Mouse (Mus musculus): ENCODE measurements around the gene Lmbr1. TPM values are rescaled to one million over a fixed set of nuclear protein-coding genes. Genes with fewer than 3 reads are reported as not detected.

The Lmbr1 gene
- polyA plus RNA-seq, 1 experiment, result 1.5 TPM

- no peaks in the 10 kb centered on the region for H3K4me1 ChIP-seq (replicated peaks; ENCODE audit: control insufficient read depth, insufficient read depth, low read length)
- DNase-seq, result no peak
- no peaks in the 10 kb centered on the region for H3K36me3 ChIP-seq (ENCODE audit: control insufficient read depth, insufficient read depth, low read length)
- TF ChIP-seq POLR2A (IDR thresholded peaks at IDR 0.05; ENCODE audit: control insufficient read depth, extremely low read depth, insufficient read depth, low read length, poor library complexity), result no peak
- no peak for TF ChIP-seq CTCF (IDR thresholded peaks at IDR 0.05; ENCODE audit: borderline replicate concordance, control insufficient read depth, extremely low read depth, insufficient read depth, low read length, poor library complexity)
- no peaks in the 10 kb centered on the region for H3K27me3 ChIP-seq (ENCODE audit: control insufficient read depth, insufficient read depth, low read length)
- no peak overlapping the region for H3K4me3 ChIP-seq (ENCODE audit: control insufficient read depth, insufficient read depth, low read length)
- H3K27ac ChIP-seq (ENCODE audit: control insufficient read depth, insufficient read depth, low read length), result no peak overlapping the region
These were observed 139.8 kb downstream of the Lmbr1 start for GRCm38 (mm10) chr5:29238379-29238778.

- no peak for DNase-seq
- Histone ChIP-seq H3K36me3 (ENCODE audit: control insufficient read depth, insufficient read depth, low read length) (no peaks in the 10 kb centered on the region), H3K4me3 (ENCODE audit: control insufficient read depth, insufficient read depth, low read length) (no peak overlapping the region), H3K4me1 (replicated peaks; ENCODE audit: control insufficient read depth, insufficient read depth, low read length) (no peaks in the 10 kb centered on the region), H3K27me3 (ENCODE audit: control insufficient read depth, insufficient read depth, low read length) (no peaks in the 10 kb centered on the region), H3K27ac (ENCODE audit: control insufficient read depth, insufficient read depth, low read length) (no peak overlapping the region)
- no peak for TF ChIP-seq POLR2A (IDR thresholded peaks at IDR 0.05; ENCODE audit: control insufficient read depth, extremely low read depth, insufficient read depth, low read length, poor library complexity)
- TF ChIP-seq CTCF (IDR thresholded peaks at IDR 0.05; ENCODE audit: borderline replicate concordance, control insufficient read depth, extremely low read depth, insufficient read depth, low read length, poor library complexity), result no peak
- 53% methylated on average over 2 of the region's 2 CpGs for WGBS
These were observed 147.7 kb downstream of the Lmbr1 start for GRCm38 (mm10) chr5:29230481-29230880.

DNA sequence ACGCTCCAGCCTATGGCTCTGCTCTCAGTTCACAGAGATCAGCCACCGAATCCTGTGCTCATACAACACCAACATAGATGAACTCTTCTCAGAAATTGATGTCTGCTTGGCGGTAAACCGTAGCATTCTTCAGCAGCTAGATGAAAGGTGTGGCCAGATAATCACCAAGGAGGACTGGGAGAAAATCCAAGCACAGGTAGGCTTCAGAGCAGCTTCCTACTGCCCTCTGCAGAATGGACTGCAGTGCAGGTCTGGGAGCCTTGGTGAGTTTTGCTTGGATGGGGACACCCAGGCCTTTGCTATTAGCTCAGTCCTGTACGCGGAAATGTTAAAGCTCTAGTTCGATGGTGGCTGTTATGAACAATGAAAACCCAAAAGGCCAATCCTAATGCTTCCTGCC is 154.1 kb downstream of the Lmbr1 start:
- DNase-seq, result no peak
- no peaks in the 10 kb centered on the region for H3K4me1 ChIP-seq (replicated peaks; ENCODE audit: control insufficient read depth, insufficient read depth, low read length)
- 97% methylated on average over 7 of the region's 7 CpGs for WGBS
- no peak overlapping the region for H3K27ac ChIP-seq (ENCODE audit: control insufficient read depth, insufficient read depth, low read length)
- no peak for TF ChIP-seq POLR2A (IDR thresholded peaks at IDR 0.05; ENCODE audit: control insufficient read depth, extremely low read depth, insufficient read depth, low read length, poor library complexity)
- TF ChIP-seq CTCF (IDR thresholded peaks at IDR 0.05; ENCODE audit: borderline replicate concordance, control insufficient read depth, extremely low read depth, insufficient read depth, low read length, poor library complexity), result no peak
- H3K27me3 ChIP-seq (ENCODE audit: control insufficient read depth, insufficient read depth, low read length), result no peaks in the 10 kb centered on the region
- H3K36me3 ChIP-seq (ENCODE audit: control insufficient read depth, insufficient read depth, low read length), result no peaks in the 10 kb centered on the region
- no peak overlapping the region for H3K4me3 ChIP-seq (ENCODE audit: control insufficient read depth, insufficient read depth, low read length)

DNA sequence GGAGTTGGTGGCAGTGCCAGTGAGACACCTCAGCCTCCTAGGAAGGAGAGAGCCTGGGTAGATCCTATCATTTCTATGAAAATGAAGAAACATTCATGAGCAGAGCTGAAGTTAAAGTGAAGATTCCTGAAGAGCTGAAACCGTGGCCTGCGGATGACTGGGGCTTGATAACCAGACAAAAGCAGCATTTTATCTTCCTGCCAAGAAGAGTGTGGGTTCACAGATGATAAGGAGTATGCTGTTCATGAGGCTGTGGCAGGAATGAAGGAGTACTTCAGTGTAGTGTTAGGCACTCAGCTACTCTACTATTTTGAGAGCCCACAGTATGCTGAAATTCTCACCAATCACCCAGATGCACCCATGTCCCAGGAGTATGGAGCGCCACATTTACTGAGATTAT is 160.2 kb downstream of the Lmbr1 start:
- Histone ChIP-seq H3K27me3 (ENCODE audit: control insufficient read depth, insufficient read depth, low read length) (no peaks in the 10 kb centered on the region), H3K27ac (ENCODE audit: control insufficient read depth, insufficient read depth, low read length) (no peak overlapping the region), H3K4me1 (replicated peaks; ENCODE audit: control insufficient read depth, insufficient read depth, low read length) (no peaks in the 10 kb centered on the region), H3K4me3 (ENCODE audit: control insufficient read depth, insufficient read depth, low read length) (no peak overlapping the region), H3K36me3 (ENCODE audit: control insufficient read depth, insufficient read depth, low read length) (no peaks in the 10 kb centered on the region)
- 92% methylated on average over 3 of the region's 3 CpGs for WGBS
- no peak for DNase-seq
- TF ChIP-seq POLR2A (IDR thresholded peaks at IDR 0.05; ENCODE audit: control insufficient read depth, extremely low read depth, insufficient read depth, low read length, poor library complexity), result no peak
- TF ChIP-seq CTCF (IDR thresholded peaks at IDR 0.05; ENCODE audit: borderline replicate concordance, control insufficient read depth, extremely low read depth, insufficient read depth, low read length, poor library complexity), result no peak

DNA sequence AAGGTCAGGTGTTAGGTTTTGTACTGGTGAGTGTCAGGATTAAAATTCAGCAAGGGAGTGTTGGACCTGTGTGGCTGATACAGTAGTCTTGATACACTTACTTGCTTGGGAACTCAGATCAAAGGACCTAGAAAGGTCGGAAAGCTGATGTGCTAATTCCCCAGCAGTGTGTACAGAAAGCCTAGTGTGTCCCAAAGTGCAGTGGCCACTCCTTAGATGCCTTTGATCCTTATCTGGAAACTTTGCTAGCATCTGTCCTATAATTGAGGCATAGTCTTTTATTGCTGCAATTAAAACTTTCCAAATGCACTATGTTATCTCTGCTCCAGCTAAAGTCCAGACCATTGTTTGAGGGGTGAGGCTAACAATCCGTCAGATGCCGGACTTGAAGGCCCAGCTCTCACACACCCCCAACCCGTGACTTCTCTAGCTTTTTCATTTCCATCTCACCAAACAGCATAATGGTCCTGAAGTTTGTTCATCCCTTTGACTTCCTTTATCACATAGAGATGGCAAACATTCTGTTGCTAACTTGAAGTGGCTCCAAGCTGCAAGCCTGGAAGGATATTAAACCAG is 166.1 kb downstream of the Lmbr1 start:
- WGBS, result 90% methylated on average over 4 of the region's 4 CpGs
- no peaks in the 10 kb centered on the region for H3K27me3 ChIP-seq (ENCODE audit: control insufficient read depth, insufficient read depth, low read length)
- no peak overlapping the region for H3K27ac ChIP-seq (ENCODE audit: control insufficient read depth, insufficient read depth, low read length)
- no peaks in the 10 kb centered on the region for H3K4me1 ChIP-seq (replicated peaks; ENCODE audit: control insufficient read depth, insufficient read depth, low read length)
- no peak for DNase-seq
- no peak for TF ChIP-seq POLR2A (IDR thresholded peaks at IDR 0.05; ENCODE audit: control insufficient read depth, extremely low read depth, insufficient read depth, low read length, poor library complexity)
- H3K4me3 ChIP-seq (ENCODE audit: control insufficient read depth, insufficient read depth, low read length), result no peak overlapping the region
- H3K36me3 ChIP-seq (ENCODE audit: control insufficient read depth, insufficient read depth, low read length), result no peaks in the 10 kb centered on the region

DNA sequence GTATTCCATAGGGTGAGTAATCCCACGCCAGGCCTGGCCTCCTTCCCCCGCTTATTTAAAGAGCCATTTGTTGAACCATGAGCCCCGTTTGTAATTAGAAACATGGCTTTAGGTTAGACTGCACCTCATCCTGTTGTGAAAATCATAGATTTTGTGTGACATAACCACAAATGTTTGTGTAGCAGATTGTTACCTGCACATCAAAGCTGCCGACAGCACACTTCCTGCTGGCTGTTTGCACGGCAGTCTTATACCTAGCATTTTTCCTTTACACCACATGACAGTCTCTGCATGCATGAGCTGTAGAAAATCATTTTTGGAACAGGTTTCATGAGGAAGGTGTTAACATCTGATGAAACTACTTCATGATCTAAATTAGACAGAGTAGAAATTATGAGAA is 172.5 kb downstream of the Lmbr1 start:
- no peaks in the 10 kb centered on the region for H3K36me3 ChIP-seq (ENCODE audit: control insufficient read depth, insufficient read depth, low read length)
- no peak overlapping the region for H3K27ac ChIP-seq (ENCODE audit: control insufficient read depth, insufficient read depth, low read length)
- DNase-seq, result no peak
- no peaks in the 10 kb centered on the region for H3K4me1 ChIP-seq (replicated peaks; ENCODE audit: control insufficient read depth, insufficient read depth, low read length)
- WGBS, result 58% methylated on average over 5 of the region's 5 CpGs
- TF ChIP-seq POLR2A (IDR thresholded peaks at IDR 0.05; ENCODE audit: control insufficient read depth, extremely low read depth, insufficient read depth, low read length, poor library complexity), result no peak
- TF ChIP-seq CTCF (IDR thresholded peaks at IDR 0.05; ENCODE audit: borderline replicate concordance, control insufficient read depth, extremely low read depth, insufficient read depth, low read length, poor library complexity), result no peak
- no peak overlapping the region for H3K4me3 ChIP-seq (ENCODE audit: control insufficient read depth, insufficient read depth, low read length)
- no peaks in the 10 kb centered on the region for H3K27me3 ChIP-seq (ENCODE audit: control insufficient read depth, insufficient read depth, low read length)

DNA sequence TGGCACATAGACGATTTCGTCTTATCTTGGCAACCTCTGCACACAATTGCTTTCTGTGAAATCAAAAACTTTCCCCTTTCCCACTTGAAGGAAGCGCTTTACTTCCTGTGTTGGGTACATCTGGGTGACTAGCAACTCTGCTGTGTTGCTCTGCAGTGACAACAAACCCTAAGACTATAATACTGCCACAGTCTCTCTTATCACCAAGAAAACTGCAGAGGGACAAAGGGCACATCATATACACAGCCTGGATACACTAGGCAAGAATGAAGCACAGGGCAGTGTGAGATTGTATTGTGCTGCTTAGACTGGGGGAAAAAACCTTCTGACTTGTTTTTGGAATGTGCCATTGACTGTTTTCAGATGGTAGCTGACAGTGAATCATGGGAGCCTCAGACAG is 178.3 kb downstream of the Lmbr1 start:
- Histone ChIP-seq H3K27ac (ENCODE audit: control insufficient read depth, insufficient read depth, low read length) (no peak overlapping the region), H3K27me3 (ENCODE audit: control insufficient read depth, insufficient read depth, low read length) (no peaks in the 10 kb centered on the region; the same call in 1 of the 2 replicates), H3K4me3 (ENCODE audit: control insufficient read depth, insufficient read depth, low read length) (no peak overlapping the region), H3K4me1 (replicated peaks; ENCODE audit: control insufficient read depth, insufficient read depth, low read length) (0 out of 2 replicates have a peak, but pooled peaks cover 2% of the 10 kb centered on the region), H3K36me3 (ENCODE audit: control insufficient read depth, insufficient read depth, low read length) (no peaks in the 10 kb centered on the region)
- 28% methylated on average over 3 of the region's 3 CpGs for WGBS
- TF ChIP-seq POLR2A (IDR thresholded peaks at IDR 0.05; ENCODE audit: control insufficient read depth, extremely low read depth, insufficient read depth, low read length, poor library complexity), result no peak
- no peak for TF ChIP-seq CTCF (IDR thresholded peaks at IDR 0.05; ENCODE audit: borderline replicate concordance, control insufficient read depth, extremely low read depth, insufficient read depth, low read length, poor library complexity)
- DNase-seq, result no peak
